Mouse (Mus musculus) myocyte (in vitro differentiated cells): ENCODE results near the gene Spred2. TPM values are rescaled to one million over a fixed set of nuclear protein-coding genes. Genes with fewer than 3 reads are reported as not detected.

Experiments used
- H3K27me3 ChIP-seq: one replicate; pipeline ENCODE4 v1.6.1; 2011; ENCODE audit not compliant: control insufficient read depth, insufficient read depth, insufficient read length
- H3K36me3 ChIP-seq: one replicate; pipeline ENCODE4 v1.6.1; 2011; ENCODE audit not compliant: control insufficient read depth, insufficient read depth
- H3K4me2 ChIP-seq: one replicate; pipeline ENCODE4 v1.6.1; 2011; ENCODE audit warnings: low read depth, control low read depth
- H3K4me3 ChIP-seq: one replicate; pipeline ENCODE4 v1.5.1; 2011; ENCODE audit warnings: mild to moderate bottlenecking, control low read depth, moderate library complexity
- H3K79me2 ChIP-seq: one replicate; pipeline ENCODE4 v1.6.1; 2011; ENCODE audit not compliant: control insufficient read depth, insufficient read depth
- H3ac ChIP-seq: one replicate; pipeline ENCODE4 v1.6.1; 2011; ENCODE audit not compliant: control insufficient read depth, insufficient read length
- CEBPB ChIP-seq: IDR thresholded peaks from 2 replicates; pipeline ENCODE4 v1.6.1; 2011; ENCODE audit warnings: mild to moderate bottlenecking, moderate library complexity; ENCODE audit not compliant: poor library complexity, insufficient read depth, severe bottlenecking
- E2F4 ChIP-seq: IDR thresholded peaks from one replicate; pipeline ENCODE4 v1.6.1; 2011; ENCODE audit warnings: mild to moderate bottlenecking, control low read depth, moderate library complexity; ENCODE audit not compliant: insufficient read depth
- MAX ChIP-seq: IDR thresholded peaks from one replicate; pipeline ENCODE4 v1.6.1; 2011; ENCODE audit warnings: low read depth, mild to moderate bottlenecking, control low read depth
- MYOD1 ChIP-seq, 3 experiments: IDR thresholded peaks; one replicate each; pipeline ENCODE4 v1.6.1; 2011; ENCODE audit warnings: control low read depth in 2 of 3, low read depth in 2 of 3, mild to moderate bottlenecking in 2 of 3, moderate library complexity in 1 of 3; ENCODE audit not compliant: insufficient read length in 2 of 3, control insufficient read depth in 1 of 3
- MYOG ChIP-seq, 3 experiments: IDR thresholded peaks; one replicate each; pipeline ENCODE4 v1.6.1; 2011; ENCODE audit warnings: control low read depth in 2 of 3, low read depth in 2 of 3, mild to moderate bottlenecking in 2 of 3; ENCODE audit not compliant: insufficient read length in 2 of 3, control insufficient read depth in 1 of 3, insufficient read depth in 1 of 3
- POLR2A ChIP-seq: IDR thresholded peaks from one replicate; pipeline ENCODE4 v1.6.1; 2011; ENCODE audit warnings: low read depth, mild to moderate bottlenecking, control low read depth, moderate library complexity; ENCODE audit not compliant: insufficient read length
- POLR2AphosphoS2 ChIP-seq: IDR thresholded peaks from one replicate; pipeline ENCODE4 v1.6.1; 2011; ENCODE audit warnings: low read depth, control low read depth; ENCODE audit not compliant: insufficient read length
- REST ChIP-seq: IDR thresholded peaks from one replicate; pipeline ENCODE4 v1.6.1; 2011; ENCODE audit warnings: mild to moderate bottlenecking, control low read depth, moderate library complexity; ENCODE audit not compliant: insufficient read depth, insufficient read length
- SRF ChIP-seq: IDR thresholded peaks from one replicate; pipeline ENCODE4 v1.6.1; 2011; ENCODE audit warnings: low read depth; ENCODE audit not compliant: control insufficient read depth, insufficient read length
- TCF12 ChIP-seq: IDR thresholded peaks from one replicate; pipeline ENCODE4 v1.6.1; 2011; ENCODE audit warnings: mild to moderate bottlenecking, control low read depth; ENCODE audit not compliant: poor library complexity, insufficient read depth, severe bottlenecking
- TCF3 ChIP-seq: IDR thresholded peaks from one replicate; pipeline ENCODE4 v1.6.1; 2011; ENCODE audit warnings: low read depth, control low read depth; ENCODE audit not compliant: insufficient read length
- USF1 ChIP-seq: IDR thresholded peaks from one replicate; pipeline ENCODE4 v1.6.1; 2011; ENCODE audit warnings: low read depth, mild to moderate bottlenecking, control low read depth, moderate library complexity
- polyA plus RNA-seq: library from polyadenylated mRNA; unstranded; fragments of >200 nt; fragmentation: generic; extraction: Trizol; gene quantifications from one replicate; pipeline ENCODE4 v1.2.1, GENCODE M21; 2012; ENCODE audit warnings: missing spikeins

The Spred2 gene
- polyA plus RNA-seq, 1 experiment, result 15.7 TPM

GRCm38 (mm10) chr11:19921723-19922122 lies 2.5 kb upstream of the Spred2 start:
- Histone ChIP-seq H3K4me2 (no peak overlapping the region), H3K27me3 (no peaks in the 10 kb centered on the region), H3K79me2 (peaks cover 10% of the 10 kb centered on the region), H3ac (no peak overlapping the region), H3K36me3 (no peaks in the 10 kb centered on the region), H3K4me3 (no peak overlapping the region)
- TF ChIP-seq TCF12, result no peak
- no peak for TF ChIP-seq USF1
- TF ChIP-seq POLR2A, result no peak
- no peak for TF ChIP-seq POLR2AphosphoS2
- no peak for TF ChIP-seq E2F4

- Histone ChIP-seq H3K27me3 (no peaks in the 10 kb centered on the region), H3K79me2 (peaks cover 15% of the 10 kb centered on the region), H3K36me3 (no peaks in the 10 kb centered on the region), H3K4me3 (no peak overlapping the region), H3K4me2 (no peak overlapping the region), H3ac (no peak overlapping the region)
- no peak for TF ChIP-seq SRF
- no peak for TF ChIP-seq TCF12
- no peak for TF ChIP-seq E2F4
Observed at GRCm38 (mm10) chr11:19922208-19922607, 2.0 kb upstream of the Spred2 start.

- peak overlapping the region; percentile 80 for H3ac ChIP-seq
Observed at GRCm38 (mm10) chr11:19924757-19925148, 578 bp downstream of the Spred2 start.

GRCm38 (mm10) chr11:19925149-19925975 lies 1.2 kb downstream of the Spred2 start:
- Histone ChIP-seq H3ac (peak overlapping the region; percentile 80), H3K4me2 (peak overlapping the region; percentile 92), H3K27me3 (no peaks in the 10 kb centered on the region), H3K4me3 (peak overlapping the region; percentile 80), H3K36me3 (no peaks in the 10 kb centered on the region), H3K79me2 (peaks cover 46% of the 10 kb centered on the region)
- TF ChIP-seq TCF3 (no peak), MYOG (IDR thresholded peaks at IDR 0.05; ENCODE audit: control insufficient read depth in 1 of 3, insufficient read depth in 1 of 3, insufficient read length in 2 of 3, low read depth in 2 of 3) (peak in 2 of 3 experiments; percentile 34 to 44), CEBPB (no peak), MYOD1 (IDR thresholded peaks at IDR 0.05; ENCODE audit: control insufficient read depth in 1 of 3, insufficient read length in 2 of 3, low read depth in 2 of 3) (peak in 1 of 3 experiments; percentile 58), REST (no peak), MAX (no peak), SRF (peak; percentile 17), POLR2A (peak; percentile 74), E2F4 (no peak), TCF12 (no peak), USF1 (no peak), POLR2AphosphoS2 (peak; percentile 56)

More at GRCm38 (mm10) chr11:19924757-19925148, 578 bp downstream of the Spred2 start:
- Histone ChIP-seq H3K4me3 (peak overlapping the region; percentile 80), H3K27me3 (no peaks in the 10 kb centered on the region), H3K4me2 (peak overlapping the region; percentile 92), H3K79me2 (peaks cover 40% of the 10 kb centered on the region), H3K36me3 (no peaks in the 10 kb centered on the region)
- TF ChIP-seq POLR2A (no peak), CEBPB (no peak), SRF (no peak), POLR2AphosphoS2 (no peak), TCF12 (no peak), TCF3 (no peak), E2F4 (no peak)

- H3K36me3 ChIP-seq, result no peaks in the 10 kb centered on the region
Observed at GRCm38 (mm10) chr11:19925976-19926842, 2.0 kb downstream of the Spred2 start.

More at GRCm38 (mm10) chr11:19925976-19926842, 2.0 kb downstream of the Spred2 start:
- no peak for TF ChIP-seq MYOG (IDR thresholded peaks at IDR 0.05; ENCODE audit: control insufficient read depth in 1 of 3, insufficient read depth in 1 of 3, insufficient read length in 2 of 3, low read depth in 2 of 3)
- no peak for TF ChIP-seq E2F4
- peak in 1 of 3 experiments; percentile 24 for TF ChIP-seq MYOD1 (IDR thresholded peaks at IDR 0.05; ENCODE audit: control insufficient read depth in 1 of 3, insufficient read length in 2 of 3, low read depth in 2 of 3)
- no peak for TF ChIP-seq TCF12
- peak; percentile 36 for TF ChIP-seq POLR2A
- no peak for TF ChIP-seq SRF
- TF ChIP-seq TCF3, result no peak
- peak overlapping the region; percentile 80 for H3K4me3 ChIP-seq
- peaks cover 55% of the 10 kb centered on the region for H3K79me2 ChIP-seq
- H3K4me2 ChIP-seq, result peak overlapping the region; percentile 92
- no peaks in the 10 kb centered on the region for H3K27me3 ChIP-seq
- peak overlapping the region; percentile 80 for H3ac ChIP-seq
